Mouse (Mus musculus) kidney, embryonic 16.5 days (tissue): ENCODE results near the gene Sdcbp2. TPM values are rescaled to one million over a fixed set of nuclear protein-coding genes. Genes with fewer than 3 reads are reported as not detected.

Experiments used
- ATAC-seq: fragments of 200-750 bp; cut with Nextera tagmentation; 2 replicates; pipeline ENCODE4 v1.8.0; 2017; ENCODE audit warnings: moderate TSS enrichment; ENCODE audit not compliant: low FRiP score, low TSS enrichment
- H3K27ac ChIP-seq: fragments of 300-500 bp; sonication (generic); 2 replicates; pipeline ENCODE4 v1.5.1; 2014; ENCODE audit warnings: low read length
- H3K27me3 ChIP-seq: fragments of 300-500 bp; sonication (generic); 2 replicates; pipeline ENCODE4 v1.6.1; 2014; ENCODE audit warnings: low read length, control low read depth, mixed read lengths; ENCODE audit not compliant: insufficient read depth
- H3K36me3 ChIP-seq: fragments of 300-500 bp; sonication (generic); 2 replicates; pipeline ENCODE4 v1.6.1; 2014; ENCODE audit warnings: low read length, control low read depth, mixed read lengths; ENCODE audit not compliant: insufficient read depth
- H3K4me1 ChIP-seq: fragments of 300-500 bp; sonication (generic); 2 replicates; pipeline ENCODE4 v1.6.1; 2014; ENCODE audit warnings: low read length, control low read depth, mixed read lengths; ENCODE audit not compliant: insufficient read depth
- H3K4me2 ChIP-seq: fragments of 300-500 bp; sonication (generic); replicated peaks from 2 replicates; pipeline ENCODE4 v1.6.1; 2014; ENCODE audit warnings: low read depth, low read length
- H3K4me3 ChIP-seq: fragments of 300-500 bp; sonication (generic); 2 replicates; pipeline ENCODE4 v1.5.1; 2014; ENCODE audit warnings: mild to moderate bottlenecking, low read length
- H3K9ac ChIP-seq: fragments of 300-500 bp; sonication (generic); replicated peaks from 2 replicates; pipeline ENCODE4 v1.6.1; 2014; ENCODE audit warnings: low read length
- H3K9me3 ChIP-seq: fragments of 300-500 bp; sonication (generic); 2 replicates; pipeline ENCODE4 v1.6.1; 2016; ENCODE audit warnings: low read length, control low read depth
- WGBS: fragments of 180-500 bp; shearing (Covaris S2); extraction: QIAGEN DNeasy Blood & Tissue Kit; methylation state at CpG from one replicate; pipeline ENCODE4 v1.1.7; 2014; 5-methylcytosine and 5-hydroxymethylcytosine counted together
- polyA plus RNA-seq: library from polyadenylated mRNA; unstranded; fragments of >200 nt; fragmentation: Nextera tagmentation; extraction: Ambion mirVana; gene quantifications from 2 replicates; pipeline ENCODE4 v1.2.1, GENCODE M21; 2015

Gene Sdcbp2
- polyA plus RNA-seq, 1 experiment from 2014 or later = 1.7 TPM

DNA sequence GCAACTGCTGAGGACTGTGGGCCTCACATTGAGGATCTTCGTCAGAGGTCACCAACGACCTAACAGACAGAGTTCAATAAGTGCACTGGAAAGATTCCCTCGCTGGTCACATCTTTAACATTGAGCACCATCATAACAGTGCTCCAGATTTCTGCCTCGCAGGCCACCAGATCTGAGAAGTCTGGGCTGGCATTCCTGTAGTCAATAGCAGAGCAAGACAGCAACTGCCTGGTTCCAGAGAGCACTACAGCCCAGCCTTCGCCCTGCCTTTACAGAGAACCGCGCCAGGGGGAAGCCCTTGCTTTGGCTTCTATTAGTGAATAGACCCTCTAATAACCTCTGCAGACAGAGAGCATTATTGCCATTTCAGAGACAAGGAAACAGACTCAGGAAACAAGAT lies 53.9 kb downstream of the Sdcbp2 start:
- H3K9me3 ChIP-seq = no peaks in the 10 kb centered on the region

DNA sequence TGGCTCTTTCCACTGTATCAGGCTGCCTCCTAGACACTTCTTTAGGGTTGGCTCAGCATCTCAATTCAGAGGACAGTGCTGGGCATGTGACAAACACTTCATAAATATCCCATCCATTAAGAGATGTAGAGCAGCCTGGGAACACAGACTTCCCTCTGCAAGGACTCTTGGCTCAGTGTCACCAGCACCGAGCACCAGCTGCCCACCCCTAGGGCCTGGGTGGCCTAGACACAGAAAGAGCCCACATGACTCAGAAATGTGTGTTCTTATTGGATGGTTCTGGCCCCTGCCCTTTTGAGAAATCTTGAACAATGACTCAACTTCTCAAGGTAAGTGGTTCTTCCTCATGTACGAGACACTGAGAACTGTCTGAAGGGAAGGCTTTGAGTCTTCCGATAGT lies 55.6 kb downstream of the Sdcbp2 start:
- H3K36me3 ChIP-seq = no peaks in the 10 kb centered on the region

More for the DNA sequence above, 53.9 kb downstream of the Sdcbp2 start:
- Histone ChIP-seq H3K9ac (no peak overlapping the region), H3K4me1 (peaks cover 3% of the 10 kb centered on the region; the same call in 1 of the 2 replicates), H3K4me3 (no peak overlapping the region), H3K4me2 (no peak overlapping the region), H3K27ac (no peak overlapping the region), H3K36me3 (no peaks in the 10 kb centered on the region), H3K27me3 (peaks cover 9% of the 10 kb centered on the region; the same call in 1 of the 2 replicates)
- ATAC-seq = no peak
- WGBS = 84% methylated on average over 7 of the region's 7 CpGs

DNA sequence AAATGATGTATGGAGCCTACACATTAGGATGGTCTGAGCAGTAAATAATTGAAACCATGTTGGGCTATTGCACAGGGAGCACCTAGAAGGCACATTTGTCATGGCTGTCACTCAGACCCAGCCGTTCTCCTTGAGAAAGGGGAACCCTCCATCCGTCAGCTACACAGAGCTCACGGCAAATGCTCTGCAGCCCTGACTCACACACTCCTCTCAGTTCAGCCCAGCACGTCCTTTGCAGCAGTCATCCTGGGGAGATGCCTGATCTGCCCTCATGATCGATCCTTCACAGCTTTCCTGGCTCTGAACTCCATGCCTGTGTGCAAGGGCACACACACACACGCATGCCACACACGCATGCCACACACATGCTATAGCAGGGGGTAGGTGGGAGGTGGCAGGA lies 56.9 kb downstream of the Sdcbp2 start:
- no peaks in the 10 kb centered on the region for H3K9me3 ChIP-seq
- no peaks in the 10 kb centered on the region for H3K36me3 ChIP-seq
- no peak overlapping the region for H3K4me2 ChIP-seq
- peaks cover 9% of the 10 kb centered on the region for H3K4me1 ChIP-seq
- no peak overlapping the region for H3K9ac ChIP-seq
- H3K4me3 ChIP-seq = no peak overlapping the region
- no peak overlapping the region for H3K27ac ChIP-seq
- 70% methylated on average over 7 of the region's 7 CpGs for WGBS
- H3K27me3 ChIP-seq = peaks cover 29% of the 10 kb centered on the region
- no peak for ATAC-seq

More for the DNA sequence above, 55.6 kb downstream of the Sdcbp2 start:
- Histone ChIP-seq H3K4me2 (no peak overlapping the region), H3K9ac (no peak overlapping the region), H3K27me3 (peaks cover 18% of the 10 kb centered on the region), H3K4me1 (peaks cover 9% of the 10 kb centered on the region), H3K4me3 (no peak overlapping the region), H3K27ac (no peak overlapping the region), H3K9me3 (no peaks in the 10 kb centered on the region)
- WGBS = 79% methylated on average over 3 of the region's 3 CpGs
- ATAC-seq = no peak

DNA sequence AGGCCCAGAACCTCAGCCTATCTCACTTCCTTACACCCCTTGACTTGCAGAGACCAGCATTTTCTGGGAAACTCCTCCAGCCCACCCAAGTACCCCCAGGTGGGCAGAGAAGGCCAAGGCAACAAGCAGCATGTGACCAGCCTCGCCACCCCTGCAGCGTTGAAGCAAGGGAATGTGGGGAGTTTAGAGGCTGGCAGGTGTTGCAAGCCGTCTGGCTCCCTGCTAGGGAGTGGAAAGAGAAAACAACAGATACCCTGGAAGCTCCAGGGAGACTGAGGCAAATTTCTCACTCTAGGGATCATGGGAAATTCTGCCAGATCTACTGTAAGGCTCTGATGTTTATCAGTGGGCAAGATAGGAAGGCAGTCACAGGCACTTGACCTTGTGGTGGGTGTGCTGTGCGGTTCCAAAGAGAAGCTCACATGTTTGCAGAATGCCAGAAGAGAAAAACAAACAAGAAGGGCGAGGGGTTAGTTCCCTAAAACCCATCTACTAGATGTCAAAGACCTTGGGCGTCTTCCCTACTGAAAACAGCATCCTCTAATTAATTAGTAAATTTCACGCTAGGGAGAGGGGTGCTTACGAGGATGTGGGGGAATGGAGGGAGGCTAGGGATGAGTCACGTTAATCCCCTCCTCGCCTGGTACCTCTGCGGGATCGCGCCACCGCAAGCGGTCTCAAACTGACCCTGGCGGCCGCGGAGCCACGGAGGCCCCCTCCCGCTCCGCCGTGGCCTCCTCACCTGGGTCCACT lies 59.2 kb downstream of the Sdcbp2 start:
- Histone ChIP-seq H3K4me1 (peaks cover 9% of the 10 kb centered on the region), H3K9ac (peak overlapping the region; percentile 66), H3K27ac (no peak overlapping the region), H3K27me3 (peaks cover 29% of the 10 kb centered on the region), H3K9me3 (no peaks in the 10 kb centered on the region), H3K4me2 (peak overlapping the region; percentile 90), H3K4me3 (peak overlapping the region; percentile 63), H3K36me3 (no peaks in the 10 kb centered on the region)
- ATAC-seq = no peak; the same call in 1 of the 2 replicates
- WGBS = 2% methylated on average over 22 of the region's 22 CpGs

DNA sequence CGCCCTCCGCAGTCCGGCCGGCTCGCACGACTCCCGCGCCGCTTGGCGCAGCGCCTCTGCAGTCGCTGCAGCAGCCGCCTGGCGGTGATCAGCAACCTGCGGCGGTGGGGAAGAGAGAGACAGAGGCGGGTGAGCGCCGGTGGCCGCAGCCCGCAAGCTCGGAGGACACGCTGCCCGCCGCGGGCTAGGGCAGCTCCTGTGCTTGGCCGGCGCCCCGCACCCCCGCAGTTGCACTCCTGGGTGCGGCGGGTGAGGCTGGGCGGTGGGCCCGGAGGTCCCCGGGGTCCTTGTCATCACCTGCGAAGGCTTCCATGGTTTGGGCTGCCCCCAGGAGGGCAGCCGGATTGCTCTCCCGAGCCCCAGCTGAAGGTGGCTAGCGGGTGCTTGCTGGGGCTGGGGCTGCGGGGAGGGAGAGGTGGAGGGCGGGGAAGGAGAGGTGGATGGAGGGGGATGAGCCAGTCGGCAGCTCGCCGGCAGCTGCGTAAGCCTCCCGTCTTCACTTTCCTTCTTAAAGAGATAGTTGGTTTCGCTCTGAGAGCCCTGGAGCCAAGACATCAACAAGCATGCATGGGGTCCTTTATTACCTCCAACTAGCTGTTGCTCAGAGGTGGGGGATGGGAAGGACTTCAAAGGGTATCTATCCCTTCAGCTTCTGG lies 59.9 kb downstream of the Sdcbp2 start, which contains the start of gene Snph:
Gene Snph (minus strand): TSS at position 435 of the 656 bp plus-strand sequence.
- peak within 1 kb of the TSS; percentile 66 for H3K9ac ChIP-seq
- peak; percentile 89 for ATAC-seq
- peak within 1 kb of the TSS; percentile 63 for H3K4me3 ChIP-seq
- H3K36me3 ChIP-seq = no peaks in the 10 kb centered on the region
- H3K4me1 ChIP-seq = peaks cover 9% of the 10 kb centered on the region
- under 1% methylated on average over 43 of the region's 47 CpGs for WGBS
- H3K4me2 ChIP-seq = peak within 1 kb of the TSS; percentile 90
- H3K27ac ChIP-seq = no peak within 1 kb of the TSS
- H3K9me3 ChIP-seq = no peaks in the 10 kb centered on the region
- peaks cover 29% of the 10 kb centered on the region for H3K27me3 ChIP-seq

DNA sequence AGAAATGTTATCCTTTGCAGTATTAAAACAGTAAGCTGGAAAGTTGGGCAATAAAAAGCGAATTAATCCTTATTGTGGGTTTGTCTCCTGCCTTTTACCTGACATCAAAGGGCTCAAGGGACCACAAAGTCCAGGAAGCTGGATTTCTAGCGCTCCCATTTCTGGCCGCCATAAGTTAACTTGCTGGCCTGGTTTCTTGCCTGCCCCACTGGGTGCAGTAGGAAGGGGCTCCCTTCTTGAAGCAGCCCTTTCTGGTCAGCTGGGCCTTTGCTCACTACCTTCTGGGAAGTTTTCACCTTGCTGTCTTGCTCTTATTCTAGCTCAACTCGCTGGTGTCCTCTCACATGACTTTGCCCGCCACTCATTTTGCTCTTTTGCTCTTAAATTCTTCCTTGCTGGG lies 60.6 kb downstream of the Sdcbp2 start:
- Histone ChIP-seq H3K4me1 (peaks cover 9% of the 10 kb centered on the region), H3K9me3 (no peaks in the 10 kb centered on the region), H3K4me3 (no peak overlapping the region), H3K36me3 (no peaks in the 10 kb centered on the region), H3K9ac (no peak overlapping the region), H3K27ac (no peak overlapping the region), H3K4me2 (no peak overlapping the region), H3K27me3 (peaks cover 29% of the 10 kb centered on the region)
- no peak for ATAC-seq
- WGBS = 42% methylated on average over 5 of the region's 5 CpGs

DNA sequence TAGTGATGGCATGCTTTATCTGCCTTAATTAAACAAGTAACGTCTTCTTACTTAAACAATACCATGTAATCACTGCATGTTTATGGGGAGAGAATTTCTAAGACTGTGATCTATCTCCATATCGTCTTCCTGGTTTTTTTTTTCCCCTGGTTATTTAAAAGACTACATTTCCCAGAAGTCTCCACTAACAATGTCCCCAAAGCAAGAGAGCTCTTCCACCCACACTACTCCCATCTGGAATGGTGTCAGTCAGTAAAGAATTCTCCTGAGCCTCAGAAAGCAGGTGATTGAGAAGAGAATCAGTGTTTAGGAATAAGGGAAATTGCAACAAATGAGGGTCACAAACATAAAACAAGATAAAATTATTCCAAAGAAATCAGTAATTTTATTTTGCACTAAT lies 62.5 kb downstream of the Sdcbp2 start:
- ATAC-seq = no peak
- Histone ChIP-seq H3K36me3 (no peaks in the 10 kb centered on the region), H3K4me3 (no peak overlapping the region), H3K9ac (no peak overlapping the region), H3K9me3 (no peaks in the 10 kb centered on the region), H3K4me2 (no peak overlapping the region), H3K4me1 (peaks cover 9% of the 10 kb centered on the region), H3K27ac (no peak overlapping the region), H3K27me3 (peaks cover 29% of the 10 kb centered on the region)
- 40% methylated on average over 2 of the region's 2 CpGs for WGBS

DNA sequence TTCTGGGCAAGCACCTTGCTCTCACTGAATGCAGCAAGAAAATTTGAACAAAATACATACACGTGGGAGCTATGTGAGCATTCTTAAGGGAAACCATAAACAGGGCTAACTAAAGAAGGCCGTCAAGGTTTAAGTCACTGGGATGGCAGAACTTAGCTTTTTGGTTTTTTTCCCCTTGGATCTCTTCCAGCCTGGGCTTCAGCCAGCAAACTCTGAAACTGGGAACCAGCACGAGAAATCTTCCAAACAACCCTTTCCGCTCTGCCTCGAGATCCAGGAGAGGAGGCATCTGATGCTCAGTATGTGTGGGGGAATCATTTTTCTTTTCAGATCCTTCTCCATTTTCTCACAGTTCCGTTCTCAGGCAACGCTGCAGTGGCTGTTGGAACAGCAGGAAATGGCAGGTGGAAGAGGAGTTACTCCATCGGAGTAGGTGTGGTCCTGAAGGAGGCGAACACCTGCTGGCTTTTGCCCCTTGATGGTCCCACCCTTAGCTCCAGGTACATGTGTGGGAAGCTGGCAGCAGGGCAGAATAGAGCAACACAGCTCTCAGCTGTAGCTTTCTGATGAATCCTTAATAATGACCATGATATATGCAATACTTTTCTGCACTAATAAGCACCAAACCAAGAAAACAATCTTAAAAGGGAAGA lies 63.1 kb downstream of the Sdcbp2 start:
- Histone ChIP-seq H3K27ac (no peak overlapping the region), H3K4me3 (no peak overlapping the region), H3K4me1 (peaks cover 9% of the 10 kb centered on the region), H3K36me3 (no peaks in the 10 kb centered on the region), H3K9me3 (no peaks in the 10 kb centered on the region), H3K4me2 (no peak overlapping the region), H3K27me3 (peaks cover 28% of the 10 kb centered on the region), H3K9ac (no peak overlapping the region)
- WGBS = 62% methylated on average over 9 of the region's 9 CpGs
- no peak for ATAC-seq

DNA sequence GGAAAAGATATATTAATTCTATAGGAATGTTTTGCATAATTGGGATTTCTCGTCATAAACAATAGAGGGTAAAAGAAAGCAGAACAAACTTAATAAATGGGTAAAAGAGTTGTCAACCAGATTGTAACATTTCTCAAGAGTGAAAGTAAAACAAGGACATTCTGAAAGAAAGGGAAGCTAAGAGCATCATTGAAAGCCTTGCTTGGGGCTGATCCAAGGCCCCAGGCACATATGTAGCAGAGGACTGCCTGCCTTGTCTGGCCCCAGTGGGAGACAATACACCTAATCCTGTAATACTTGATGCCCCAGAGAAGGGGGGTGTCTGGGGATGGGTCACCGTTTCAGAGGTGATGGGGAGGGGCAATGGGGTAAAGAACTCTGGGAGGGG lies 63.6 kb downstream of the Sdcbp2 start:
- ATAC-seq = no peak
- Histone ChIP-seq H3K36me3 (no peaks in the 10 kb centered on the region), H3K4me3 (no peak overlapping the region), H3K27ac (no peak overlapping the region), H3K27me3 (peaks cover 23% of the 10 kb centered on the region), H3K9ac (no peak overlapping the region), H3K9me3 (no peaks in the 10 kb centered on the region), H3K4me2 (no peak overlapping the region), H3K4me1 (peaks cover 9% of the 10 kb centered on the region)
- 73% methylated on average over 2 of the region's 2 CpGs for WGBS
